ENCODE assay signal across 8 mouse cellular contexts in genomic region chr2:158795043-158795442, GRCm38 (mm10). TPM values are rescaled to one million over a fixed set of nuclear protein-coding genes. Genes with fewer than 3 reads are reported as not detected.
A peak's percentile ranks its signal among the peaks of the same experiment; 100 is the strongest.
DNase-seq lines count a peak whose midpoint lies in the region; ATAC-seq and TF ChIP-seq lines count a peak whose summit lies in the region.

No protein-coding gene starts in this region.

- H3K4me1 ChIP-seq in heart, adult 2 months (ENCODE audit: control insufficient read depth, insufficient read depth, low read length), result 0 out of 2 replicates have a peak, but pooled peaks cover 2% of the 10 kb centered on the region
- H3K4me1 ChIP-seq in forebrain, embryonic 13.5 days, result peaks cover 26% of the 10 kb centered on the region
- H3K4me1 ChIP-seq in liver, embryonic 15.5 days (replicated peaks), result peaks cover 23% of the 10 kb centered on the region

- H3K4me2 ChIP-seq in forebrain, embryonic 13.5 days, result peak overlapping the region; percentile 82
- H3K4me2 ChIP-seq in liver, embryonic 15.5 days, result peak overlapping the region; percentile 81

- H3K79me3 ChIP-seq in C2C12 (ENCODE audit: low read depth), result peaks cover 47% of the 10 kb centered on the region

- H3K9ac ChIP-seq in heart, adult 2 months (ENCODE audit: low read depth, low read length), result peak overlapping the region; percentile 69
- peak overlapping the region; percentile 70 for H3K9ac ChIP-seq in forebrain, embryonic 13.5 days
- peak overlapping the region; percentile 71 for H3K9ac ChIP-seq in liver, embryonic 15.5 days

- WGBS in heart, adult 2 months, result 15% methylated on average over 15 of the region's 15 CpGs
- 12% methylated on average over 15 of the region's 15 CpGs for WGBS in forebrain, embryonic 13.5 days
- 11% methylated on average over 15 of the region's 15 CpGs for WGBS in liver, embryonic 15.5 days (ENCODE audit: insufficient replicate concordance)

- no peak for TF ChIP-seq POLR2A in heart, adult 2 months (IDR thresholded peaks at IDR 0.05; ENCODE audit: insufficient read depth, low read depth, low read length)

- H3K36me3 ChIP-seq in heart, adult 2 months (ENCODE audit: control insufficient read depth, insufficient read depth, low read length), result no peaks in the 10 kb centered on the region
- H3K36me3 ChIP-seq in C2C12 (ENCODE audit: control insufficient read depth, insufficient read depth), result no peaks in the 10 kb centered on the region
- peaks cover 5% of the 10 kb centered on the region; the same call in 1 of the 2 replicates for H3K36me3 ChIP-seq in forebrain, embryonic 13.5 days (ENCODE audit: poor library complexity, severe bottlenecking)
- peaks cover 6% of the 10 kb centered on the region; the same call in 1 of the 2 replicates for H3K36me3 ChIP-seq in liver, embryonic 15.5 days (replicated peaks)

- no peak for DNase-seq in heart, adult 2 months
- no peak for DNase-seq in heart, postnatal 25 days (ENCODE audit: low spot score)
- no peak for DNase-seq in frontal cortex, postnatal 36 days (ENCODE audit: low spot score in 2 of 2)
- no peak for DNase-seq in left cerebral cortex, adult 11 months (ENCODE audit: low spot score)
- DNase-seq in ovary, adult 18-20 months (ENCODE audit: low spot score), result no peak

- TF ChIP-seq EP300 in heart, adult 2 months (IDR thresholded peaks at IDR 0.05; ENCODE audit: insufficient read depth, low read depth, low read length), result no peak

- H3K27me3 ChIP-seq in heart, adult 2 months (ENCODE audit: control insufficient read depth, insufficient read depth, low read length), result no peaks in the 10 kb centered on the region
- no peaks in the 10 kb centered on the region for H3K27me3 ChIP-seq in C2C12 (ENCODE audit: control insufficient read depth, insufficient read depth, insufficient read length)
- H3K27me3 ChIP-seq in forebrain, embryonic 13.5 days, result no peaks in the 10 kb centered on the region
- H3K27me3 ChIP-seq in liver, embryonic 15.5 days, result no peaks in the 10 kb centered on the region

- no peaks in the 10 kb centered on the region; the same call in 1 of the 2 replicates for H3K79me2 ChIP-seq in heart, adult 2 months (replicated peaks; ENCODE audit: control insufficient read depth, insufficient read depth, low read length)
- H3K79me2 ChIP-seq in C2C12 (ENCODE audit: control insufficient read depth, insufficient read depth), result peaks cover 54% of the 10 kb centered on the region

- no peak for ATAC-seq in forebrain, embryonic 13.5 days
- no peak for ATAC-seq in liver, embryonic 15.5 days (ENCODE audit: insufficient read depth)

- intact Hi-C loops in heart, adult 2 months (cut with DNase I), result no loop called here
- intact Hi-C loops in heart, postnatal 25 days (cut with DNase I), result loop anchor here (2.0 kb wide), 1 partner anchor 28 kb away; no protein-coding TSS in a partner anchor

- H3ac ChIP-seq in C2C12 (ENCODE audit: control insufficient read depth, insufficient read length, low read depth), result peak overlapping the region; percentile 62

- no peak for TF ChIP-seq CTCF in heart, adult 2 months (IDR thresholded peaks at IDR 0.05)
- no peak for TF ChIP-seq CTCF in C2C12 (IDR thresholded peaks at IDR 0.05; ENCODE audit: control insufficient read depth, insufficient read depth, insufficient read length)

- peak overlapping the region; percentile 99 for H3K4me3 ChIP-seq in heart, adult 2 months
- H3K4me3 ChIP-seq in C2C12 (ENCODE audit: insufficient read depth, poor library complexity, severe bottlenecking), result peak overlapping the region; percentile 85
- H3K4me3 ChIP-seq in forebrain, embryonic 13.5 days, result peak overlapping the region; percentile 73
- H3K4me3 ChIP-seq in liver, embryonic 15.5 days (replicated peaks), result peak overlapping the region; percentile 84

- H3K9me3 ChIP-seq in forebrain, embryonic 13.5 days (replicated peaks), result no peaks in the 10 kb centered on the region
- no peaks in the 10 kb centered on the region for H3K9me3 ChIP-seq in liver, embryonic 15.5 days (replicated peaks)

- H3K27ac ChIP-seq in heart, adult 2 months, result peak overlapping the region; percentile 84
- H3K27ac ChIP-seq in forebrain, embryonic 13.5 days, result no peak overlapping the region
- peak overlapping the region; percentile 76 for H3K27ac ChIP-seq in liver, embryonic 15.5 days (replicated peaks)

TF ChIP-seq in C2C12, 6 proteins besides CTCF, POLR2A, EP300 and RAD21:
- TF ChIP-seq CEBPB (IDR thresholded peaks at IDR 0.05; ENCODE audit: low read depth), result no peak
- TF ChIP-seq FOSL1 (IDR thresholded peaks at IDR 0.05; ENCODE audit: insufficient read depth, low read length, poor library complexity, severe bottlenecking), result no peak
- no peak for TF ChIP-seq USF1 (IDR thresholded peaks at IDR 0.05; ENCODE audit: low read depth)
- no peak for TF ChIP-seq MYOG (IDR thresholded peaks at IDR 0.05; ENCODE audit: control insufficient read depth, extremely low read depth, insufficient read length)

RNA-seq across cellular contexts. Expression of gene Dhx35, which starts 0.4 kb away (rescaled TPM):
- 10 to 100 TPM; 15.2 to 17.5 TPM for total RNA-seq in heart, adult 2 months (2021)
- polyA plus RNA-seq in heart, adult 2 months (2012; rRNA removed), result 21.6 and 21.9 TPM in 2 replicates
- 10 to 100 TPM; 16.2 to 17.8 TPM for total RNA-seq in heart, postnatal 25 days (2021)
- 11.8 TPM for polyA plus RNA-seq in C2C12 (2012; fragmentation: generic; extraction: Trizol)
- polyA plus RNA-seq in forebrain, embryonic 13.5 days (2015; fragmentation: Nextera tagmentation; extraction: Ambion mirVana), result 16.2 and 19.5 TPM in 2 replicates
- 3.2 and 3.6 TPM in 2 replicates for polyA plus RNA-seq in liver, embryonic 15.5 days (2015; fragmentation: Nextera tagmentation; extraction: Ambion mirVana)

RNA-seq across cellular contexts. Expression of gene Fam83d, which starts 27.1 kb away (rescaled TPM):
- total RNA-seq in heart, adult 2 months (2021), result under 1 TPM; 0.59 to 0.78 TPM
- 0.27 and 0.53 TPM in 2 replicates for polyA plus RNA-seq in heart, adult 2 months (2012; rRNA removed)
- total RNA-seq in heart, postnatal 25 days (2021), result 1 to 10 TPM in 1 of 2 experiments, under 1 TPM in 1; 0.75 to 1.1 TPM
- 33.3 TPM for polyA plus RNA-seq in C2C12 (2012; fragmentation: generic; extraction: Trizol)
- polyA plus RNA-seq in forebrain, embryonic 13.5 days (2015; fragmentation: Nextera tagmentation; extraction: Ambion mirVana), result 38.7 and 39.9 TPM in 2 replicates
- 15.7 and 17.5 TPM in 2 replicates for polyA plus RNA-seq in liver, embryonic 15.5 days (2015; fragmentation: Nextera tagmentation; extraction: Ambion mirVana)

Comparison
In these comparisons a context has a peak if more than half of its experiments do, and no peak if none do; other contexts are left out.
1. RNA of gene Fam83d, which starts 27.1 kb away (polyA plus RNA-seq): 38.7 to 39.9 TPM in forebrain, embryonic 13.5 days, 33.3 TPM in C2C12 (single experiment) and 15.7 to 17.5 TPM in liver, embryonic 15.5 days; 0.27 to 0.53 TPM in heart, adult 2 months; every median in the first group is over 10 times any median in the second.
2. Peak in every context shown above with its lines, with median percentiles within 50 percentile points of each other: H3K4me3 ChIP-seq and H3K9ac ChIP-seq.